Mouse (Mus musculus): ENCODE measurements around the gene Map4.

DNA sequence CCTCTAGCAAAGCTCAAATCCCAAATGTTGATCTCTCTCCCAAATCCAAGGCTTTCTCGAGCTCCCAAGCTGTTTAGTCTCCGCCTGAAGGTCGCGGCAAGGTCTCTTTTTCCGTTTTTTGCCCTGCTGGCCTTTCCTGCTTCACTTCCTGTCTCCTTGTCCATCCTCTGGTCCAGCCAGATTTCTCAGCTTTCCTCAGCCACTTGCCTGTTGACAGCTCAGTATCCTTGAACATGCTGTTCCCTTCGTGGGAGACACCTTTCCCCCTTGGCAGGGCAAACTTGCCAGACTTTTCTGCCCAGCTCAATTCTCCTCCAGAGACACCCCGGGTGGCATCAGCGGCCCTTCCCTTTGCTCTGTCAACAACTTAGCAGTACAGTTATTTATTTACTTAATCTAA lies 31.5 kb upstream of the Map4 start:
- TF ChIP-seq CTCF (IDR thresholded peaks at IDR 0.05; ENCODE audit: borderline replicate concordance, insufficient read depth, low read length) (no peak), POLR2A (IDR thresholded peaks at IDR 0.05; ENCODE audit: low read depth, low read length) (no peak)

Measured in embryonic fibroblast, embryonic 13.5 days (primary cell).